In genomic region chr17:47989951-47990378, GRCm38 (mm10) we compare ENCODE assay signal across 9 mouse cellular contexts. TPM values are rescaled to one million over a fixed set of nuclear protein-coding genes. Genes with fewer than 3 reads are reported as not detected.
DNase-seq lines count a peak whose midpoint lies in the region; ATAC-seq lines count a peak whose summit lies in the region.
"Had no signal": no experiment of that assay in that cellular context is flagged by ENCODE, and none has a peak within 500 bp of the region (broad histone marks: within the 10 kb centered on the region; RNA-seq: fewer than 3 reads in every experiment).

No protein-coding gene starts in this region.

- peaks cover 23% of the 10 kb centered on the region for H3K4me1 ChIP-seq in kidney, embryonic 15.5 days
- peaks cover 35% of the 10 kb centered on the region for H3K4me1 ChIP-seq in embryonic facial prominence, embryonic 13.5 days
- peaks cover 33% of the 10 kb centered on the region for H3K4me1 ChIP-seq in limb, embryonic 12.5 days (replicated peaks)

- intact Hi-C loops in left cerebral cortex, postnatal 10 days (cut with DNase I) = no loop called here

- no peak overlapping the region for H3K9ac ChIP-seq in kidney, embryonic 15.5 days
- H3K9ac ChIP-seq in embryonic facial prominence, embryonic 13.5 days = 0 out of 2 replicates have a peak overlapping the region, but pooled peaks have one; percentile 4
- H3K9ac ChIP-seq in limb, embryonic 12.5 days (replicated peaks) = 0 out of 2 replicates have a peak overlapping the region, but pooled peaks have one; percentile 6

- no peak for DNase-seq in kidney, postnatal 25 days
- peak; percentile 48 for DNase-seq in naive thymus-derived CD4-positive, alpha-beta T cell, adult 2 months (ENCODE audit: low read depth)
- no peak for DNase-seq in left cerebral cortex, postnatal 10 days (ENCODE audit: extremely low spot score in 1 of 2, low spot score in 2 of 2)
- DNase-seq in natural killer cell, adult 2 months (ENCODE audit: low spot score in 2 of 2) = no peak
- no peak for DNase-seq in cerebellum, adult 18-20 months

- no peak overlapping the region for H3K4me3 ChIP-seq in kidney, embryonic 15.5 days (replicated peaks)
- H3K4me3 ChIP-seq in embryonic facial prominence, embryonic 13.5 days = no peak overlapping the region
- H3K4me3 ChIP-seq in limb, embryonic 12.5 days (replicated peaks) = no peak overlapping the region
- H3K4me3 ChIP-seq: myocyte had no signal

- peak; percentile 69 for ATAC-seq in kidney, embryonic 15.5 days (replicated peaks; ENCODE audit: low FRiP score)
- no peak; the same call in 1 of the 2 replicates for ATAC-seq in embryonic facial prominence, embryonic 13.5 days (ENCODE audit: insufficient number of reproducible peaks, insufficient read depth, low FRiP score, low TSS enrichment, low read depth)
- ATAC-seq in limb, embryonic 12.5 days (ENCODE audit: insufficient number of reproducible peaks, insufficient read depth, low FRiP score, low TSS enrichment, low read depth) = peak; percentile 68

- no peaks in the 10 kb centered on the region for H3K27me3 ChIP-seq in kidney, embryonic 15.5 days
- H3K27me3 ChIP-seq in embryonic facial prominence, embryonic 13.5 days = no peaks in the 10 kb centered on the region
- peaks cover 13% of the 10 kb centered on the region; the same call in 1 of the 2 replicates for H3K27me3 ChIP-seq in limb, embryonic 12.5 days

- no peaks in the 10 kb centered on the region for H3K9me3 ChIP-seq in kidney, embryonic 15.5 days (replicated peaks)
- no peaks in the 10 kb centered on the region for H3K9me3 ChIP-seq in embryonic facial prominence, embryonic 13.5 days
- peaks cover 6% of the 10 kb centered on the region; the same call in 1 of the 2 replicates for H3K9me3 ChIP-seq in limb, embryonic 12.5 days

- peak overlapping the region; percentile 25; the same call in 1 of the 2 replicates for H3K27ac ChIP-seq in kidney, embryonic 15.5 days
- H3K27ac ChIP-seq in embryonic facial prominence, embryonic 13.5 days = peak overlapping the region; percentile 82
- H3K27ac ChIP-seq in limb, embryonic 12.5 days = peak overlapping the region; percentile 89

- WGBS in kidney, embryonic 15.5 days = 10% methylated on average over 8 of the region's 8 CpGs
- 11% methylated on average over 8 of the region's 8 CpGs for WGBS in embryonic facial prominence, embryonic 13.5 days
- WGBS in limb, embryonic 12.5 days = 2% methylated on average over 8 of the region's 8 CpGs

- H3K4me2 ChIP-seq in kidney, embryonic 15.5 days = no peak overlapping the region; the same call in 1 of the 2 replicates
- no peak overlapping the region for H3K4me2 ChIP-seq in embryonic facial prominence, embryonic 13.5 days
- H3K4me2 ChIP-seq in limb, embryonic 12.5 days = peak overlapping the region; percentile 13

- H3K36me3 ChIP-seq in kidney, embryonic 15.5 days = no peaks in the 10 kb centered on the region
- H3K36me3 ChIP-seq in embryonic facial prominence, embryonic 13.5 days = no peaks in the 10 kb centered on the region
- no peaks in the 10 kb centered on the region for H3K36me3 ChIP-seq in limb, embryonic 12.5 days

RNA-seq across cellular contexts. Expression of gene 1700122O11Rik, which starts 48.1 kb away (rescaled TPM):
- not detected in 2 replicates for polyA plus RNA-seq in kidney, embryonic 15.5 days (2015; fragmentation: Nextera tagmentation; extraction: Ambion mirVana)
- not detected in 2 replicates for polyA plus RNA-seq in embryonic facial prominence, embryonic 13.5 days (2015; fragmentation: Nextera tagmentation; extraction: Ambion mirVana)
- not detected in 2 replicates for polyA plus RNA-seq in limb, embryonic 12.5 days (2016; fragmentation: Nextera tagmentation; extraction: Ambion mirVana)
- total RNA-seq in left cerebral cortex, postnatal 10 days (2021) = not detected
- polyA plus RNA-seq: myocyte had no signal

Comparison
In these comparisons a context has a peak if more than half of its experiments do, and no peak if none do; other contexts are left out.
1. H3K27ac ChIP-seq: peak in every context shown above with its lines; median percentile 89 in limb, embryonic 12.5 days; 82 in embryonic facial prominence, embryonic 13.5 days; 25 in kidney, embryonic 15.5 days.